Mouse (Mus musculus): ENCODE data around the gene Shb.

GRCm38 (mm10) chr4:45485024-45485423 is 47.2 kb downstream of the Shb start:
- TF ChIP-seq CTCF (IDR thresholded peaks at IDR 0.05; ENCODE audit: low read depth) (no peak), EP300 (IDR thresholded peaks at IDR 0.05; ENCODE audit: low read depth) (no peak)
